Mouse (Mus musculus) liver, embryonic 14.5 days (tissue): ENCODE data around the gene Ilk.

Experiments
- CTCF ChIP-seq: IDR thresholded peaks from 2 replicates; pipeline ENCODE4 v1.5.1; 2016; ENCODE audit warnings: antibody characterized with exemption, low read depth, control low read depth
- EP300 ChIP-seq: IDR thresholded peaks from 2 replicates; pipeline ENCODE4 v1.6.1; 2016; ENCODE audit warnings: antibody characterized with exemption, low read depth

GRCm38 (mm10) chr7:105787285-105788140 is 51.1 kb downstream of the Ilk start, which contains the start of gene Dchs1:
- TF ChIP-seq CTCF = no peak
- no peak for TF ChIP-seq EP300
